Mouse (Mus musculus): ENCODE results near the gene Tnni3. TPM values are rescaled to one million over a fixed set of nuclear protein-coding genes. Genes with fewer than 3 reads are reported as not detected.
"Not testable (repeated sequence)": the region's sequence is repeated elsewhere in the genome, so short reads cannot be mapped to it uniquely, and the experiment has no call there.

The Tnni3 gene
- total and polyA plus RNA-seq, 3 experiments: 328 to 353 TPM; not detected in 1

GRCm38 (mm10) chr7:4532005-4532729, 8.1 kb upstream of the Tnni3 start, which contains the start of gene Dnaaf3:
Dnaaf3 (minus strand) TSS chr7:4532453.
- H3K27ac ChIP-seq (ENCODE audit: control insufficient read depth, low read depth, low read length): no peak within 1 kb of the TSS
- no peaks in the 10 kb centered on the region for H3K79me2 ChIP-seq (ENCODE audit: control insufficient read depth, insufficient read depth, low read length, poor library complexity)
- H3K4me1 ChIP-seq (ENCODE audit: control insufficient read depth in 1 of 2, insufficient read depth in 2 of 2, low read length in 2 of 2): no peaks in the 10 kb centered on the region
- DNase-seq (ENCODE audit: low read depth, low spot score): no peak
- no peak within 1 kb of the TSS for H3K9ac ChIP-seq (ENCODE audit: control insufficient read depth, low read depth, low read length, poor library complexity, severe bottlenecking)
- H3K9me3 ChIP-seq (replicated peaks; ENCODE audit: insufficient read depth, low read length): no peaks in the 10 kb centered on the region
- no peaks in the 10 kb centered on the region for H3K36me3 ChIP-seq (ENCODE audit: control insufficient read depth in 1 of 2, insufficient read depth in 2 of 2, low read length in 2 of 2)
- no peak within 1 kb of the TSS for H3K4me3 ChIP-seq (ENCODE audit: control insufficient read depth in 1 of 2, insufficient read depth in 1 of 2, low read depth in 2 of 2, low read length in 2 of 2)
- TF ChIP-seq GABPA (IDR thresholded peaks at IDR 0.05; ENCODE audit: low read depth, low read length): no peak
- TF ChIP-seq ZNF384 (IDR thresholded peaks at IDR 0.05; ENCODE audit: low read depth, low read length): no peak
- no peak for TF ChIP-seq TAL1 (IDR thresholded peaks at IDR 0.05; ENCODE audit: low read length)
- no peak for TF ChIP-seq UBTF (IDR thresholded peaks at IDR 0.05; ENCODE audit: borderline replicate concordance, insufficient read depth, low read depth, low read length)
- TF ChIP-seq JUND (IDR thresholded peaks at IDR 0.05; ENCODE audit: low read depth, low read length): no peak
- no peak for TF ChIP-seq POLR2AphosphoS2 (IDR thresholded peaks at IDR 0.05; ENCODE audit: low read length)
- TF ChIP-seq CTCF (IDR thresholded peaks at IDR 0.05 in 2 of 3, conservative IDR thresholded peaks at IDR 0.05 in 1 of 3; ENCODE audit: control insufficient read depth in 1 of 3, insufficient read depth in 1 of 3, low read depth in 2 of 3, low read length in 3 of 3, poor library complexity in 1 of 3, severe bottlenecking in 1 of 3): no peak
- TF ChIP-seq ZKSCAN1 (IDR thresholded peaks at IDR 0.05; ENCODE audit: low read depth, low read length): no peak
- TF ChIP-seq USF1 (IDR thresholded peaks at IDR 0.05; ENCODE audit: low read depth, low read length): no peak
- no peak for TF ChIP-seq ZC3H11A (IDR thresholded peaks at IDR 0.05; ENCODE audit: low read depth, low read length)
- no peak for TF ChIP-seq ZMIZ1 (IDR thresholded peaks at IDR 0.05; ENCODE audit: low read depth, low read length)
- no peak for TF ChIP-seq NELFE (IDR thresholded peaks at IDR 0.05; ENCODE audit: low read depth, low read length)
- no peak for TF ChIP-seq SIN3A (IDR thresholded peaks at IDR 0.05; ENCODE audit: low read length)
- TF ChIP-seq HCFC1 (IDR thresholded peaks at IDR 0.05; ENCODE audit: low read depth, low read length): no peak
- no peak for TF ChIP-seq CHD1 (IDR thresholded peaks at IDR 0.05; ENCODE audit: low read depth, low read length)
- TF ChIP-seq RAD21 (IDR thresholded peaks at IDR 0.05; ENCODE audit: low read depth, low read length): no peak
- no peak for TF ChIP-seq ELF1 (IDR thresholded peaks at IDR 0.05; ENCODE audit: low read depth, low read length)
- TF ChIP-seq POLR2AphosphoS5 (IDR thresholded peaks at IDR 0.05; ENCODE audit: borderline replicate concordance, low read depth, low read length): no peak
- no peak for TF ChIP-seq MYC (IDR thresholded peaks at IDR 0.05; ENCODE audit: low read depth, low read length)
- TF ChIP-seq GATA1 (IDR thresholded peaks at IDR 0.05; ENCODE audit: low read depth, low read length): no peak
- H3K27me3 ChIP-seq (ENCODE audit: control insufficient read depth in 1 of 2, insufficient read depth in 2 of 2, low read length in 2 of 2): peaks cover 5% of the 10 kb centered on the region in 2 experiments; a peak in 3 of 4 replicates

- not testable (repeated sequence) for H3K79me2 ChIP-seq (ENCODE audit: control insufficient read depth, insufficient read depth, low read length, poor library complexity); H3K36me3 ChIP-seq (ENCODE audit: control insufficient read depth in 1 of 2, insufficient read depth in 2 of 2, low read length in 2 of 2); H3K9me3 ChIP-seq (replicated peaks; ENCODE audit: insufficient read depth, low read length); H3K27me3 ChIP-seq (ENCODE audit: control insufficient read depth in 1 of 2, insufficient read depth in 2 of 2, low read length in 2 of 2); DNase-seq (ENCODE audit: low read depth, low spot score); H3K27ac ChIP-seq (ENCODE audit: control insufficient read depth, low read depth, low read length); H3K9ac ChIP-seq (ENCODE audit: control insufficient read depth, low read depth, low read length, poor library complexity, severe bottlenecking); H3K4me1 ChIP-seq (ENCODE audit: control insufficient read depth in 1 of 2, insufficient read depth in 2 of 2, low read length in 2 of 2); H3K4me3 ChIP-seq (ENCODE audit: control insufficient read depth in 1 of 2, insufficient read depth in 1 of 2, low read depth in 2 of 2, low read length in 2 of 2)
These were observed 6.1 kb upstream of the Tnni3 start for GRCm38 (mm10) chr7:4530166-4530565.

Measured in MEL (cell line).